Mouse (Mus musculus) layer of hippocampus, adult 2 months (tissue): ENCODE measurements around the gene Asic2. TPM values are rescaled to one million over a fixed set of nuclear protein-coding genes. Genes with fewer than 3 reads are reported as not detected.
A peak's percentile ranks its signal among the peaks of the same experiment; 100 is the strongest.

Experiments used
- DNase-seq, 2 experiments: peaks; one replicate each; pipeline ENCODE4 v3.0.0; 2022; ENCODE audit warnings: low spot score in 2 of 2
- H3K27ac ChIP-seq: fragments of 200-600 bp; 2 replicates; pipeline ENCODE4 v1.8.1; 2022
- H3K4me3 ChIP-seq: fragments of 200-600 bp; 2 replicates; pipeline ENCODE4 v1.8.1; 2022; ENCODE audit warnings: mild to moderate bottlenecking
- CTCF ChIP-seq: fragments of 200-600 bp; conservative IDR thresholded peaks from 2 replicates; pipeline ENCODE4 v1.8.1; 2022; ENCODE audit warnings: antibody characterized with exemption, mild to moderate bottlenecking, moderate library complexity
- total RNA-seq, 2 experiments: library from RNA; stranded (reverse); gene quantifications; 2 replicates each; pipeline ENCODE4 v1.2.3; 2021

Gene Asic2
- total RNA-seq, 2 experiments from 2014 or later: 58.5 to 65.6 TPM

- Histone ChIP-seq H3K27ac (no peak overlapping the region), H3K4me3 (no peak overlapping the region)
- peak; percentile 76 to 88 for DNase-seq
- peak; percentile 100 for TF ChIP-seq CTCF
Observed at GRCm38 (mm10) chr11:81996172-81996841, 28.1 kb upstream of the Asic2 start.

- DNase-seq: peak; percentile 54 to 77
- TF ChIP-seq CTCF: peak; percentile 96
- no peak overlapping the region for H3K4me3 ChIP-seq
- H3K27ac ChIP-seq: no peak overlapping the region
Observed at GRCm38 (mm10) chr11:81983146-81983545, 14.9 kb upstream of the Asic2 start.

GRCm38 (mm10) chr11:81982191-81982590, 13.9 kb upstream of the Asic2 start:
- DNase-seq: no peak
- H3K4me3 ChIP-seq: no peak overlapping the region
- H3K27ac ChIP-seq: no peak overlapping the region
- TF ChIP-seq CTCF: no peak

- DNase-seq: no peak
- H3K27ac ChIP-seq: no peak overlapping the region
- no peak overlapping the region for H3K4me3 ChIP-seq
- peak; percentile 83 for TF ChIP-seq CTCF
Observed at GRCm38 (mm10) chr11:81974577-81974976, 6.3 kb upstream of the Asic2 start.

GRCm38 (mm10) chr11:81973699-81974098, 5.4 kb upstream of the Asic2 start:
- TF ChIP-seq CTCF: no peak
- no peak for DNase-seq
- Histone ChIP-seq H3K4me3 (no peak overlapping the region), H3K27ac (no peak overlapping the region)

- Histone ChIP-seq H3K4me3 (no peak overlapping the region), H3K27ac (no peak overlapping the region)
- DNase-seq: no peak
- peak; percentile 75 for TF ChIP-seq CTCF
Observed at GRCm38 (mm10) chr11:81972044-81972443, 3.8 kb upstream of the Asic2 start.

- Histone ChIP-seq H3K4me3 (peak overlapping the region; percentile 54), H3K27ac (peak overlapping the region; percentile 58)
- DNase-seq: no peak
- TF ChIP-seq CTCF: no peak
Observed at GRCm38 (mm10) chr11:81966626-81967289, 1.5 kb downstream of the Asic2 start.

GRCm38 (mm10) chr11:81965653-81966625, 2.3 kb downstream of the Asic2 start:
- TF ChIP-seq CTCF: no peak
- DNase-seq: no peak
- H3K4me3 ChIP-seq: peak overlapping the region; percentile 54
- peak overlapping the region; percentile 58 for H3K27ac ChIP-seq

GRCm38 (mm10) chr11:81964561-81964960, 3.7 kb downstream of the Asic2 start:
- H3K4me3 ChIP-seq: no peak overlapping the region
- TF ChIP-seq CTCF: no peak
- no peak overlapping the region for H3K27ac ChIP-seq
- DNase-seq: no peak

GRCm38 (mm10) chr11:81954398-81954797, 13.9 kb downstream of the Asic2 start:
- Histone ChIP-seq H3K27ac (no peak overlapping the region), H3K4me3 (no peak overlapping the region)
- DNase-seq: no peak
- TF ChIP-seq CTCF: no peak

- no peak for DNase-seq
- Histone ChIP-seq H3K27ac (no peak overlapping the region), H3K4me3 (no peak overlapping the region)
- TF ChIP-seq CTCF: no peak
Observed at GRCm38 (mm10) chr11:81948021-81948420, 20.2 kb downstream of the Asic2 start.

- no peak for DNase-seq
- no peak for TF ChIP-seq CTCF
- H3K4me3 ChIP-seq: no peak overlapping the region
- H3K27ac ChIP-seq: no peak overlapping the region
Observed at GRCm38 (mm10) chr11:81942167-81942566, 26.1 kb downstream of the Asic2 start.

- peak; percentile 83 for TF ChIP-seq CTCF
- Histone ChIP-seq H3K4me3 (no peak overlapping the region), H3K27ac (no peak overlapping the region)
- DNase-seq: peak in 1 of 2 experiments; percentile 42
Observed at GRCm38 (mm10) chr11:81940988-81941387, 27.3 kb downstream of the Asic2 start.
